Mouse (Mus musculus) hindbrain, embryonic 11.5 days (tissue): ENCODE data around the gene Rnf169. TPM values are rescaled to one million over a fixed set of nuclear protein-coding genes. Genes with fewer than 3 reads are reported as not detected.
"Not testable (repeated sequence)": the region's sequence is repeated elsewhere in the genome, so short reads cannot be mapped to it uniquely, and the experiment has no call there.

ENCODE experiments used
- ATAC-seq: fragments of 200-750 bp; cut with Nextera tagmentation; 2 replicates; pipeline ENCODE4 v1.8.0; 2017; ENCODE audit warnings: mild to moderate bottlenecking, moderate TSS enrichment, moderate library complexity; ENCODE audit not compliant: low FRiP score
- DNase-seq: peaks from one replicate; pipeline ENCODE4 v3.0.0-alpha.2; 2015; ENCODE audit warnings: low spot score
- H3K27ac ChIP-seq: fragments of 300-500 bp; sonication (generic); 2 replicates; pipeline ENCODE4 v1.5.1; 2014; ENCODE audit warnings: mild to moderate bottlenecking, low read depth, low read length
- H3K27me3 ChIP-seq: fragments of 300-500 bp; sonication (generic); 2 replicates; pipeline ENCODE4 v1.6.1; 2014; ENCODE audit warnings: mild to moderate bottlenecking, low read length, moderate library complexity, mixed read lengths; ENCODE audit not compliant: control insufficient read depth, insufficient read depth
- H3K36me3 ChIP-seq: fragments of 300-500 bp; sonication (generic); 2 replicates; pipeline ENCODE4 v1.6.1; 2014; ENCODE audit warnings: mild to moderate bottlenecking, low read length, moderate library complexity, mixed read lengths; ENCODE audit not compliant: control insufficient read depth, insufficient read depth
- H3K4me1 ChIP-seq: fragments of 300-500 bp; sonication (generic); replicated peaks from 2 replicates; pipeline ENCODE4 v1.6.1; 2014; ENCODE audit warnings: low read length, mixed read lengths; ENCODE audit not compliant: control insufficient read depth, insufficient read depth
- H3K4me2 ChIP-seq: fragments of 300-500 bp; sonication (generic); replicated peaks from 2 replicates; pipeline ENCODE4 v1.6.1; 2014; ENCODE audit warnings: mild to moderate bottlenecking, low read depth, low read length
- H3K4me3 ChIP-seq: fragments of 300-500 bp; sonication (generic); 2 replicates; pipeline ENCODE4 v1.5.1; 2014; ENCODE audit warnings: low read depth, low read length
- H3K9ac ChIP-seq: fragments of 300-500 bp; sonication (generic); 2 replicates; pipeline ENCODE4 v1.6.1; 2014; ENCODE audit warnings: low read depth, low read length
- H3K9me3 ChIP-seq: fragments of 300-500 bp; sonication (generic); 2 replicates; pipeline ENCODE4 v1.6.1; 2016; ENCODE audit warnings: low read length; ENCODE audit not compliant: control insufficient read depth
- WGBS: fragments of 180-500 bp; shearing (Covaris S2); extraction: QIAGEN DNeasy Blood & Tissue Kit; methylation state at CpG from one replicate; pipeline ENCODE4 v1.1.7; 2014; 5-methylcytosine and 5-hydroxymethylcytosine counted together
- polyA plus RNA-seq: library from polyadenylated mRNA; unstranded; fragments of >200 nt; fragmentation: Nextera tagmentation; extraction: Ambion mirVana; gene quantifications from 2 replicates; pipeline ENCODE4 v1.2.1, GENCODE M21; 2014

The Rnf169 gene
- polyA plus RNA-seq, 1 experiment from 2014 or later: 8.4 TPM

GRCm38 (mm10) chr7:99961518-99961917, 18.7 kb downstream of the Rnf169 start:
- Histone ChIP-seq H3K4me2 (no peak overlapping the region), H3K9me3 (no peaks in the 10 kb centered on the region), H3K27ac (no peak overlapping the region), H3K36me3 (no peaks in the 10 kb centered on the region), H3K4me3 (no peak overlapping the region), H3K4me1 (peaks cover 14% of the 10 kb centered on the region), H3K27me3 (no peaks in the 10 kb centered on the region), H3K9ac (no peak overlapping the region)
- 95% methylated on average over 2 of the region's 2 CpGs for WGBS
- DNase-seq (no peak), ATAC-seq (no peak)

- ATAC-seq, H3K4me3 ChIP-seq, H3K9me3 ChIP-seq, H3K9ac ChIP-seq, H3K27ac ChIP-seq, DNase-seq, H3K4me2 ChIP-seq, H3K4me1 ChIP-seq, H3K27me3 ChIP-seq, H3K36me3 ChIP-seq: not testable (repeated sequence)
- WGBS: 84% methylated on average over 2 of the region's 2 CpGs
These were observed 19.7 kb downstream of the Rnf169 start for GRCm38 (mm10) chr7:99960571-99960970.

- DNase-seq (no peak), ATAC-seq (no peak)
- H3K27me3 ChIP-seq: no peaks in the 10 kb centered on the region
- 89% methylated on average over 12 of the region's 12 CpGs for WGBS
- no peaks in the 10 kb centered on the region for H3K4me1 ChIP-seq
- no peak overlapping the region for H3K27ac ChIP-seq
- H3K4me3 ChIP-seq: no peak overlapping the region
- H3K36me3 ChIP-seq: no peaks in the 10 kb centered on the region
- H3K4me2 ChIP-seq: no peak overlapping the region
- H3K9ac ChIP-seq: no peak overlapping the region
- no peaks in the 10 kb centered on the region for H3K9me3 ChIP-seq
These were observed 22.9 kb downstream of the Rnf169 start for GRCm38 (mm10) chr7:99957226-99957965.

- ATAC-seq: no peak
- Histone ChIP-seq H3K27me3 (no peaks in the 10 kb centered on the region), H3K4me3 (no peak overlapping the region), H3K9ac (no peak overlapping the region), H3K36me3 (no peaks in the 10 kb centered on the region), H3K9me3 (no peaks in the 10 kb centered on the region), H3K4me2 (no peak overlapping the region), H3K4me1 (no peaks in the 10 kb centered on the region), H3K27ac (no peak overlapping the region)
- WGBS: 97% methylated on average over 7 of the region's 7 CpGs
- no peak for DNase-seq
These were observed 24.2 kb downstream of the Rnf169 start for GRCm38 (mm10) chr7:99956095-99956494.

DNA sequence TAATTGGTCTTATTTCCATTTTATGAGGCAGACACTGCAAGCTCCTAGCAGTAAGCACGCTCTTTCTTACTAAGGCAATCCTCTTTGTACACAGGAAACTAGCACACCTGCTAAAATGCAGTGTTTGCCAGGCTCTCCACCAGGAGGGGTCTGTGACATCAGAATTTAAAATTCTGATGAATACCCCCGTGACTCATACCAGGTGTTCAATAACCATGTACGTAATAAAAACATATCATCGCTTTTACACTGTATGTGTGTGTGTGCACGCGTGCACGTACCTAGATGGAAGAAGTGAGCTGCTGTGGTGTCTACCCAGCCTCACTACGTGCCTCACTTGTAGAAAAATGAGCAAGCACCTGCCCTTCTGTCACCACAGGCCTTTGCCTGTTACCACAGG, 26.0 kb downstream of the Rnf169 start:
- DNase-seq (no peak), ATAC-seq (no peak)
- Histone ChIP-seq H3K9ac (no peak overlapping the region), H3K9me3 (no peaks in the 10 kb centered on the region), H3K4me1 (no peaks in the 10 kb centered on the region), H3K4me3 (no peak overlapping the region), H3K4me2 (no peak overlapping the region), H3K27me3 (no peaks in the 10 kb centered on the region), H3K36me3 (no peaks in the 10 kb centered on the region), H3K27ac (no peak overlapping the region)
- WGBS: 96% methylated on average over 8 of the region's 8 CpGs

GRCm38 (mm10) chr7:99953442-99954098, 26.7 kb downstream of the Rnf169 start:
- 94% methylated on average over 6 of the region's 6 CpGs for WGBS
- ATAC-seq: no peak
- H3K9ac ChIP-seq: no peak overlapping the region

DNA sequence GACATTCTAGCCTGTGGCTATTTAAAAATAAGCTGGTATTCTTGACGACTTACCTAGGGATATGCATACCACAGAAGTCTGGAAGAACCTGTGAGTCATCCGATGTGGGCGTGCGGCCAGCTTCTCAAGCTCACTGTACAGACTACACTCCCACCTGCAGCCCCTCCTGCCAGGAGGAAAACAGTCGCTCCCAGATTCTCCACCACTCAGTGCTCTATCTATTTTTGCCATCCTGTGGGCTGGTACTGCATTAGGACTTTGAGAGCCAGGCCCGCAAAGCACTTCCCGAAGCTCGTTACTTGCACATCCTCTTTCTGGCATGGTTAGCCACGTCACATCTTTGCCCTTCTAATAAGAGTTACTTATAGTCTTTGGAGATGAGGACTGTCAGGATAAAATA, 32.9 kb downstream of the Rnf169 start:
- no peaks in the 10 kb centered on the region for H3K4me1 ChIP-seq
- WGBS: 94% methylated on average over 9 of the region's 9 CpGs
- ATAC-seq (no peak), DNase-seq (no peak)
- peaks cover 3% of the 10 kb centered on the region; the same call in 1 of the 2 replicates for H3K36me3 ChIP-seq
- no peak overlapping the region for H3K9ac ChIP-seq
- H3K4me2 ChIP-seq: no peak overlapping the region
- H3K27me3 ChIP-seq: no peaks in the 10 kb centered on the region
- no peak overlapping the region for H3K27ac ChIP-seq
- H3K9me3 ChIP-seq: no peaks in the 10 kb centered on the region
- no peak overlapping the region for H3K4me3 ChIP-seq

More at GRCm38 (mm10) chr7:99953442-99954098, 26.7 kb downstream of the Rnf169 start:
- Histone ChIP-seq H3K4me3 (no peak overlapping the region), H3K9me3 (no peaks in the 10 kb centered on the region), H3K4me2 (no peak overlapping the region), H3K4me1 (no peaks in the 10 kb centered on the region), H3K27ac (no peak overlapping the region), H3K36me3 (no peaks in the 10 kb centered on the region), H3K27me3 (no peaks in the 10 kb centered on the region)
- no peak for DNase-seq

GRCm38 (mm10) chr7:99946356-99946755, 33.9 kb downstream of the Rnf169 start:
- Histone ChIP-seq H3K4me2 (no peak overlapping the region), H3K9ac (no peak overlapping the region), H3K36me3 (peaks cover 3% of the 10 kb centered on the region; the same call in 1 of the 2 replicates), H3K27me3 (no peaks in the 10 kb centered on the region), H3K4me3 (no peak overlapping the region), H3K27ac (no peak overlapping the region), H3K4me1 (no peaks in the 10 kb centered on the region), H3K9me3 (no peaks in the 10 kb centered on the region)
- no peak for ATAC-seq
- DNase-seq: no peak
- 93% methylated on average over 4 of the region's 4 CpGs for WGBS

DNA sequence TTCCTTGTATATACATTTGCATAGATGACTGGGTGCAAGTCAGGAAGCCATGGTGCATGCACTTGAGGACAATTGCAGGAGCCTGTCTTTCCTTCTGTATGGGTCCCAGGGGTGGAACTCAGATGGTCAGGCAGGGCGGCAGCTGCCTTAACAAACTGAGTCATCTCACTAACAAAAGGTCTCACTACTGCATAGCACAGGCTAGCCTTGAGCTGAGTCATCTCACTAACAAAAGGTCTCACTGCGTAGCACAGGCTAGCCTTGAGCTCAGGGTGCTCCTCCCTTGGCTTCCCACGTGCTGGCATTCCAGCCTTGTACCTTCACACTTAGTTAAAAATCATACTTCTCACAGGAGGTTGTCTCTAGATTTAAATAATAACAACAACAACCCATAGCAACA, 34.3 kb downstream of the Rnf169 start:
- WGBS: 95% methylated on average over 3 of the region's 3 CpGs
- Histone ChIP-seq H3K9me3 (no peaks in the 10 kb centered on the region), H3K4me2 (no peak overlapping the region), H3K9ac (no peak overlapping the region), H3K4me1 (no peaks in the 10 kb centered on the region), H3K36me3 (peaks cover 3% of the 10 kb centered on the region; the same call in 1 of the 2 replicates), H3K4me3 (no peak overlapping the region), H3K27me3 (no peaks in the 10 kb centered on the region), H3K27ac (no peak overlapping the region)
- ATAC-seq (no peak), DNase-seq (no peak)
